ENCODE assay signal across 16 mouse cellular contexts in genomic region chr11:78841987-78842386, GRCm38 (mm10).
"Had no signal": no experiment of that assay in that cellular context is flagged by ENCODE, and none has a peak within 500 bp of the region (broad histone marks: within the 10 kb centered on the region; RNA-seq: fewer than 3 reads in every experiment).

No protein-coding gene starts in this region.

- H3K4me3 ChIP-seq: neural tube, embryonic 13.5 days; neural tube, embryonic 15.5 days; stomach, embryonic 15.5 days had no signal

- H3K4me1 ChIP-seq: stomach, embryonic 15.5 days had no signal

- DNase-seq: retina, postnatal 1 day; right cerebral cortex, adult 18-20 months; right cerebral cortex, postnatal 14 days; right cerebral cortex, postnatal 25 days; right cerebral cortex, postnatal 4 days; spleen, adult 18-20 months; thymus, adult 18-20 months; thymus, adult 2 months; thymus, postnatal 14 days; thymus, postnatal 25 days; thymus, postnatal 36 days; thymus, postnatal 4 days had no signal

- H3K4me2 ChIP-seq: neural tube, embryonic 13.5 days; neural tube, embryonic 15.5 days; stomach, embryonic 15.5 days had no signal

- H3K36me3 ChIP-seq: stomach, embryonic 15.5 days had no signal

- H3K27me3 ChIP-seq: neural tube, embryonic 13.5 days; neural tube, embryonic 15.5 days; stomach, embryonic 15.5 days had no signal

- H3K9me3 ChIP-seq: neural tube, embryonic 13.5 days; neural tube, embryonic 15.5 days; stomach, embryonic 15.5 days had no signal

- H3K27ac ChIP-seq: neural tube, embryonic 13.5 days; neural tube, embryonic 15.5 days; stomach, embryonic 15.5 days; stomach, postnatal 0 days had no signal

- H3K9ac ChIP-seq: neural tube, embryonic 13.5 days; neural tube, embryonic 15.5 days; stomach, embryonic 15.5 days had no signal
